Comparison of ENCODE assay signal across 22 mouse cellular contexts in the genomic region with DNA sequence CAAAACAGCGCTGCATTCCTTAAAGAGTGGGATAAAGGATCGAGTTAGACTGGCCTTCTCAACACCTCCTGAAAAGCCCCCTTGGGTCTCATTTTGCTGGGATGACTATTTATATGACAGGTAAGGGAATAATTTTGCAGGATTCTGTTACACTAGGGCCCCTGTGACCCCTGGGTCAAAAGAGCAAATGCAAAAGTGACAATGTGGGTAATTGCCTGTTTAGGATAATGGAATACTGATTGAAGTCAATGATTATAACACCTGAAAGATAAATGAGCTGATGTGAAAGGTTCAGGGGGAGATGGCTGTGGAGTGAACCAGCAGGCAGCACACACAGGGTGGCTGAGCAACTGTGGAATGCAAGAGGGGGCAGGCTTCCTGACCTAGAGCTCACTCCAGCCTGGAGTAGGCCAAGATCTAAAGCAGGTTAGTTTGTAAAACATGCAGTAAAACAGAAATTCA.
DNase-seq lines count a peak whose midpoint lies in the region; ATAC-seq lines count a peak whose summit lies in the region.
"Had no signal": no experiment of that assay in that cellular context is flagged by ENCODE, and none has a peak within 500 bp of the region (broad histone marks: within the 10 kb centered on the region; RNA-seq: fewer than 3 reads in every experiment).

No protein-coding gene starts in this region.

- H3K4me3 ChIP-seq in neural tube, embryonic 15.5 days (replicated peaks): no peak overlapping the region
- no peak overlapping the region for H3K4me3 ChIP-seq in embryonic facial prominence, embryonic 11.5 days (ENCODE audit: low read depth, low read length)
- no peak overlapping the region for H3K4me3 ChIP-seq in limb, embryonic 13.5 days
- H3K4me3 ChIP-seq: erythroblast, embryonic 14.5 days; intestine, embryonic 15.5 days; left cerebral cortex, adult 2 months had no signal

- no peak overlapping the region for H3K4me2 ChIP-seq in neural tube, embryonic 15.5 days
- H3K4me2 ChIP-seq in embryonic facial prominence, embryonic 11.5 days (ENCODE audit: low read depth, low read length): no peak overlapping the region
- no peak overlapping the region for H3K4me2 ChIP-seq in limb, embryonic 13.5 days (replicated peaks)
- H3K4me2 ChIP-seq: heart, embryonic 11.5 days; hindbrain, embryonic 14.5 days; intestine, embryonic 15.5 days had no signal

- H3K27me3 ChIP-seq in neural tube, embryonic 15.5 days (replicated peaks): no peaks in the 10 kb centered on the region
- no peaks in the 10 kb centered on the region for H3K27me3 ChIP-seq in embryonic facial prominence, embryonic 11.5 days (ENCODE audit: control insufficient read depth, insufficient read depth, low read length)
- peaks cover 26% of the 10 kb centered on the region for H3K27me3 ChIP-seq in limb, embryonic 13.5 days
- H3K27me3 ChIP-seq: intestine, embryonic 15.5 days had no signal

- H3K9ac ChIP-seq in neural tube, embryonic 15.5 days (replicated peaks): no peak overlapping the region
- no peak overlapping the region for H3K9ac ChIP-seq in embryonic facial prominence, embryonic 11.5 days (replicated peaks; ENCODE audit: low read length)
- H3K9ac ChIP-seq in limb, embryonic 13.5 days: no peak overlapping the region
- H3K9ac ChIP-seq: hindbrain, embryonic 14.5 days; intestine, embryonic 15.5 days; liver, postnatal 0 days had no signal

- WGBS in neural tube, embryonic 15.5 days: 34% methylated on average over 2 of the region's 2 CpGs
- WGBS in embryonic facial prominence, embryonic 11.5 days: 25% methylated on average over 2 of the region's 2 CpGs
- 19% methylated on average over 2 of the region's 2 CpGs for WGBS in limb, embryonic 13.5 days

- no peaks in the 10 kb centered on the region for H3K36me3 ChIP-seq in neural tube, embryonic 15.5 days
- no peaks in the 10 kb centered on the region for H3K36me3 ChIP-seq in embryonic facial prominence, embryonic 11.5 days (replicated peaks; ENCODE audit: control insufficient read depth, insufficient read depth, low read depth, low read length)
- H3K36me3 ChIP-seq in limb, embryonic 13.5 days: no peaks in the 10 kb centered on the region
- H3K36me3 ChIP-seq: intestine, embryonic 15.5 days had no signal

- H3K4me1 ChIP-seq in neural tube, embryonic 15.5 days: 0 out of 2 replicates have a peak, but pooled peaks cover 4% of the 10 kb centered on the region
- peaks cover 2% of the 10 kb centered on the region; the same call in 1 of the 2 replicates for H3K4me1 ChIP-seq in embryonic facial prominence, embryonic 11.5 days (ENCODE audit: control insufficient read depth, insufficient read depth, low read length)
- peaks cover 48% of the 10 kb centered on the region for H3K4me1 ChIP-seq in limb, embryonic 13.5 days
- H3K4me1 ChIP-seq: intestine, embryonic 15.5 days had no signal

- ATAC-seq in neural tube, embryonic 15.5 days (ENCODE audit: low FRiP score): no peak
- no peak for ATAC-seq in embryonic facial prominence, embryonic 11.5 days (replicated peaks; ENCODE audit: insufficient number of reproducible peaks, low FRiP score, low TSS enrichment, low read depth)
- peak; percentile 84 for ATAC-seq in limb, embryonic 13.5 days (ENCODE audit: low FRiP score, low read depth)
- ATAC-seq: forebrain, embryonic 14.5 days; intestine, embryonic 15.5 days; liver, postnatal 0 days; midbrain, embryonic 16.5 days had no signal

- no peaks in the 10 kb centered on the region for H3K9me3 ChIP-seq in neural tube, embryonic 15.5 days (replicated peaks)
- no peaks in the 10 kb centered on the region for H3K9me3 ChIP-seq in embryonic facial prominence, embryonic 11.5 days (replicated peaks; ENCODE audit: control insufficient read depth, low read length)
- no peaks in the 10 kb centered on the region for H3K9me3 ChIP-seq in limb, embryonic 13.5 days
- H3K9me3 ChIP-seq: intestine, embryonic 15.5 days had no signal

- DNase-seq in neural tube, embryonic 10.5 days (ENCODE audit: extremely low spot score, low spot score): peak; percentile 35
- DNase-seq in embryonic facial prominence, embryonic 11.5 days (ENCODE audit: low spot score): peak; percentile 23
- no peak for DNase-seq in adipocyte (ENCODE audit: low spot score)
- DNase-seq in ovary, adult 18-20 months (ENCODE audit: low spot score): no peak
- no peak for DNase-seq in T-cell, adult 2 months (ENCODE audit: low spot score)
- DNase-seq: adrenal gland, postnatal 10 days; cerebellum, adult 9-11 months; heart, postnatal 10 days; kidney, postnatal 36 days; layer of hippocampus, adult 9-11 months; liver, postnatal 0 days; lung, postnatal 10 days had no signal

- H3K27ac ChIP-seq in neural tube, embryonic 15.5 days (replicated peaks): no peak overlapping the region
- H3K27ac ChIP-seq in embryonic facial prominence, embryonic 11.5 days (replicated peaks; ENCODE audit: low read depth, low read length): no peak overlapping the region
- H3K27ac ChIP-seq in limb, embryonic 13.5 days: peak overlapping the region; percentile 69
- H3K27ac ChIP-seq: hindbrain, embryonic 14.5 days; intestine, embryonic 15.5 days; left cerebral cortex, adult 2 months; stomach, postnatal 0 days had no signal

Comparison
In these comparisons a context has a peak if more than half of its experiments do, and no peak if none do; other contexts are left out.
1. DNase-seq: peak in neural tube, embryonic 10.5 days (single experiment) and embryonic facial prominence, embryonic 11.5 days (single experiment); none in adipocyte (single experiment), ovary, adult 18-20 months (single experiment) and T-cell, adult 2 months (single experiment).